Comparison of ENCODE assay signal across 9 mouse cellular contexts in genomic region chr9:20889185-20890141, GRCm38 (mm10). TPM values are rescaled to one million over a fixed set of nuclear protein-coding genes. Genes with fewer than 3 reads are reported as not detected.
DNase-seq lines count a peak whose midpoint lies in the region; ATAC-seq and TF ChIP-seq lines count a peak whose summit lies in the region.
"Had no signal": no experiment of that assay in that cellular context is flagged by ENCODE, and none has a peak within 500 bp of the region (broad histone marks: within the 10 kb centered on the region; RNA-seq: fewer than 3 reads in every experiment).

No protein-coding gene starts in this region.

- H3K4me3 ChIP-seq in lung, embryonic 16.5 days (ENCODE audit: low read length) = peak overlapping the region; percentile 93; the same call in 1 of the 2 replicates
- H3K4me3 ChIP-seq in embryonic facial prominence, embryonic 13.5 days = peak overlapping the region; percentile 97
- H3K4me3 ChIP-seq in limb, embryonic 12.5 days (replicated peaks) = peak overlapping the region; percentile 94
- peak overlapping the region; percentile 26 for H3K4me3 ChIP-seq in small intestine, adult 2 months (ENCODE audit: low read depth, low read length)

- no peak for DNase-seq in lung, postnatal 14 days
- no peak for DNase-seq in thymus, postnatal 25 days
- no peak for DNase-seq in urinary bladder, postnatal 10 days (ENCODE audit: low spot score)
- no peak for DNase-seq in urinary bladder, postnatal 14 days (ENCODE audit: low spot score)
- DNase-seq: kidney, postnatal 10 days had no signal

- 72% methylated on average over 29 of the region's 29 CpGs for WGBS in lung, embryonic 16.5 days
- 79% methylated on average over 29 of the region's 29 CpGs for WGBS in embryonic facial prominence, embryonic 13.5 days
- WGBS in limb, embryonic 12.5 days = 85% methylated on average over 29 of the region's 29 CpGs
- WGBS in small intestine, adult 2 months = 71% methylated on average over 29 of the region's 29 CpGs

- H3K36me3 ChIP-seq in lung, embryonic 16.5 days (ENCODE audit: control insufficient read depth, insufficient read depth, low read length) = peaks cover 47% of the 10 kb centered on the region
- H3K36me3 ChIP-seq in embryonic facial prominence, embryonic 13.5 days = peaks cover 52% of the 10 kb centered on the region
- H3K36me3 ChIP-seq in limb, embryonic 12.5 days = peaks cover 53% of the 10 kb centered on the region
- peaks cover 40% of the 10 kb centered on the region for H3K36me3 ChIP-seq in small intestine, adult 2 months (ENCODE audit: control insufficient read depth, insufficient read depth, low read length)

- H3K9me3 ChIP-seq in lung, embryonic 16.5 days (ENCODE audit: control insufficient read depth, low read length) = no peaks in the 10 kb centered on the region
- peaks cover 3% of the 10 kb centered on the region; the same call in 1 of the 2 replicates for H3K9me3 ChIP-seq in embryonic facial prominence, embryonic 13.5 days
- H3K9me3 ChIP-seq in limb, embryonic 12.5 days = peaks cover 6% of the 10 kb centered on the region; the same call in 1 of the 2 replicates

- H3K27ac ChIP-seq in lung, embryonic 16.5 days (ENCODE audit: low read length) = no peak overlapping the region
- no peak overlapping the region for H3K27ac ChIP-seq in embryonic facial prominence, embryonic 13.5 days
- H3K27ac ChIP-seq in limb, embryonic 12.5 days = no peak overlapping the region
- H3K27ac ChIP-seq in small intestine, adult 2 months (ENCODE audit: insufficient read depth, low read depth, low read length) = no peak overlapping the region

- TF ChIP-seq CTCF in small intestine, adult 2 months (IDR thresholded peaks at IDR 0.05; ENCODE audit: extremely low read depth, insufficient read length, insufficient replicate concordance, low read depth, low read length) = no peak

- H3K9ac ChIP-seq in lung, embryonic 16.5 days (ENCODE audit: low read length) = peak overlapping the region; percentile 13; the same call in 1 of the 2 replicates
- H3K9ac ChIP-seq in embryonic facial prominence, embryonic 13.5 days = peak overlapping the region; percentile 54
- no peak overlapping the region; the same call in 1 of the 2 replicates for H3K9ac ChIP-seq in limb, embryonic 12.5 days (replicated peaks)

- no peak for ATAC-seq in lung, embryonic 16.5 days (ENCODE audit: low read depth)
- no peak for ATAC-seq in embryonic facial prominence, embryonic 13.5 days (ENCODE audit: insufficient number of reproducible peaks, insufficient read depth, low FRiP score, low TSS enrichment, low read depth)
- no peak for ATAC-seq in limb, embryonic 12.5 days (ENCODE audit: insufficient number of reproducible peaks, insufficient read depth, low FRiP score, low TSS enrichment, low read depth)

- H3K4me1 ChIP-seq in lung, embryonic 16.5 days (replicated peaks; ENCODE audit: control insufficient read depth, insufficient read depth, low read length) = peaks cover 5% of the 10 kb centered on the region
- peaks cover 11% of the 10 kb centered on the region for H3K4me1 ChIP-seq in embryonic facial prominence, embryonic 13.5 days
- peaks cover 5% of the 10 kb centered on the region for H3K4me1 ChIP-seq in limb, embryonic 12.5 days (replicated peaks)
- peaks cover 2% of the 10 kb centered on the region; the same call in 1 of the 2 replicates for H3K4me1 ChIP-seq in small intestine, adult 2 months (ENCODE audit: control insufficient read depth, insufficient read depth, insufficient read length, low read length)

- H3K4me2 ChIP-seq in lung, embryonic 16.5 days (ENCODE audit: low read depth, low read length) = peak overlapping the region; percentile 88
- peak overlapping the region; percentile 82 for H3K4me2 ChIP-seq in embryonic facial prominence, embryonic 13.5 days
- H3K4me2 ChIP-seq in limb, embryonic 12.5 days = peak overlapping the region; percentile 73

- H3K27me3 ChIP-seq in lung, embryonic 16.5 days (ENCODE audit: control insufficient read depth, insufficient read depth, low read depth, low read length) = no peaks in the 10 kb centered on the region
- H3K27me3 ChIP-seq in embryonic facial prominence, embryonic 13.5 days = no peaks in the 10 kb centered on the region
- no peaks in the 10 kb centered on the region for H3K27me3 ChIP-seq in limb, embryonic 12.5 days
- H3K27me3 ChIP-seq in small intestine, adult 2 months (ENCODE audit: control insufficient read depth, insufficient read depth, low read length) = no peaks in the 10 kb centered on the region

- TF ChIP-seq POLR2A in small intestine, adult 2 months (IDR thresholded peaks at IDR 0.05; ENCODE audit: low read depth, low read length) = no peak

RNA-seq across cellular contexts. Expression of gene Ppan, which starts 1.5 kb away (rescaled TPM):
- 57.3 and 64.1 TPM in 2 replicates for polyA plus RNA-seq in lung, embryonic 16.5 days (2015; fragmentation: Nextera tagmentation; extraction: Ambion mirVana)
- polyA plus RNA-seq in embryonic facial prominence, embryonic 13.5 days (2015; fragmentation: Nextera tagmentation; extraction: Ambion mirVana) = 86.2 and 87.6 TPM in 2 replicates
- 78.9 and 82.1 TPM in 2 replicates for polyA plus RNA-seq in limb, embryonic 12.5 days (2016; fragmentation: Nextera tagmentation; extraction: Ambion mirVana)
- polyA plus RNA-seq in small intestine, adult 2 months (2012; rRNA removed) = 33.4 and 42.2 TPM in 2 replicates

RNA-seq across cellular contexts. Expression of gene Eif3g, which starts 9.0 kb away (rescaled TPM):
- polyA plus RNA-seq in lung, embryonic 16.5 days (2015; fragmentation: Nextera tagmentation; extraction: Ambion mirVana) = 255 and 258 TPM in 2 replicates
- polyA plus RNA-seq in embryonic facial prominence, embryonic 13.5 days (2015; fragmentation: Nextera tagmentation; extraction: Ambion mirVana) = 292 and 343 TPM in 2 replicates
- 328 and 335 TPM in 2 replicates for polyA plus RNA-seq in limb, embryonic 12.5 days (2016; fragmentation: Nextera tagmentation; extraction: Ambion mirVana)
- polyA plus RNA-seq in small intestine, adult 2 months (2012; rRNA removed) = 57.9 and 94.5 TPM in 2 replicates

RNA-seq across cellular contexts. Expression of gene Angptl6, which starts 9.9 kb away (rescaled TPM):
- 2.7 and 3.1 TPM in 2 replicates for polyA plus RNA-seq in lung, embryonic 16.5 days (2015; fragmentation: Nextera tagmentation; extraction: Ambion mirVana)
- polyA plus RNA-seq in embryonic facial prominence, embryonic 13.5 days (2015; fragmentation: Nextera tagmentation; extraction: Ambion mirVana) = 3.6 and 5.4 TPM in 2 replicates
- 2.2 and 2.3 TPM in 2 replicates for polyA plus RNA-seq in limb, embryonic 12.5 days (2016; fragmentation: Nextera tagmentation; extraction: Ambion mirVana)
- 4.3 and 8.0 TPM in 2 replicates for polyA plus RNA-seq in small intestine, adult 2 months (2012; rRNA removed)

RNA-seq across cellular contexts. Expression of gene A230050P20Rik, which starts 21.0 kb away (rescaled TPM):
- polyA plus RNA-seq in lung, embryonic 16.5 days (2015; fragmentation: Nextera tagmentation; extraction: Ambion mirVana) = 18.8 and 22.4 TPM in 2 replicates
- 7.5 and 9.1 TPM in 2 replicates for polyA plus RNA-seq in embryonic facial prominence, embryonic 13.5 days (2015; fragmentation: Nextera tagmentation; extraction: Ambion mirVana)
- polyA plus RNA-seq in limb, embryonic 12.5 days (2016; fragmentation: Nextera tagmentation; extraction: Ambion mirVana) = 3.1 TPM in 2 replicates
- polyA plus RNA-seq in small intestine, adult 2 months (2012; rRNA removed) = 22.3 and 37.9 TPM in 2 replicates

Comparison
In these comparisons a context has a peak if more than half of its experiments do, and no peak if none do; other contexts are left out.
1. H3K4me3 ChIP-seq: peak in every context shown above with its lines; median percentile 97 in embryonic facial prominence, embryonic 13.5 days; 94 in limb, embryonic 12.5 days; 93 in lung, embryonic 16.5 days; 26 in small intestine, adult 2 months.